In genomic region chr17:25036183-25036582, GRCm38 (mm10) we compare ENCODE assay signal across 1 mouse cellular context.
A peak's percentile ranks its signal among the peaks of the same experiment; 100 is the strongest.
TF ChIP-seq lines count a peak whose summit lies in the region.

No protein-coding gene starts in this region.

TF ChIP-seq in MEL, 35 proteins besides CTCF, POLR2A, EP300 and RAD21:
- peak; percentile 38; the same call in 1 of the 2 replicates for TF ChIP-seq ZKSCAN1 (IDR thresholded peaks at IDR 0.05; ENCODE audit: low read depth, low read length)
- TF ChIP-seq GABPA (IDR thresholded peaks at IDR 0.05; ENCODE audit: low read depth, low read length): no peak
